Mouse (Mus musculus) bone marrow, adult 2 months (tissue): ENCODE measurements around the gene Med29.

Experiments used
- CTCF ChIP-seq: fragments of 200-500 bp; IDR thresholded peaks from 2 replicates; pipeline ENCODE4 v1.5.1; 2011; ENCODE audit warnings: low read length, control low read depth; ENCODE audit not compliant: control insufficient read depth, insufficient read depth
- POLR2A ChIP-seq: fragments of 200-500 bp; IDR thresholded peaks from 2 replicates; pipeline ENCODE4 v1.6.1; 2011; ENCODE audit warnings: low read depth, mild to moderate bottlenecking, control low read depth, low read length, borderline replicate concordance; ENCODE audit not compliant: control insufficient read depth

DNA sequence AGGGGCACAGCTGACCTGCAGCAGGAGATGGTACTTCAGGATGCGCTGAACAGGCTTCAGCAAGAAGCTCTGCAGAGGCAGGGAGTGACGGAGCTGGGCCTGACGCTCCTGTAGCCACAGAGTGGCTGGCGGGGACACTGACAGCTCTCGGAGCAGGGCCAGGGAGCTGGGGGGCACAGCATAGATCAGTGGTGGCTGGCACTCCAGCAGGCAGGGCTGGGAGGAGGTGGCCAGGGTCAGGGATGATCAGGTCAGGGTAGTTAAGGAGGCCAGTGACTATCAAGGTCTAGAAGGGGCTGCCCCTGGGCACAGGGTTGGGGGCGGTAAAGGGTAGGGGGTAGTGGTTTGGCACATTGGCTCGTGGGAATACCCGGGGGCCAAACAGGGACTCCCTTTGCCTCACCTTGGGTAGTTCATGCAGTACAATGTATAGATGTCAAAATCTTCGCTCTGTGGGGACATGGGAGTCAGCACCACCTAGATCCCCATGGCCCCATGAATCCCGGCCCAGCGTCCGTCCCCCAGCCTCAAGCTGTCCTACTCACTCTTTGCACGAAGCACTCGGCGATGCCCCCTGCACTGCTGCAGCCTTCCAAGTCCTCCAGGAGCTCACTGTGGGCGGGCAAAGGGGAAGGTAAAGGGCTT, 24.1 kb downstream of the Med29 start:
- TF ChIP-seq CTCF (no peak), POLR2A (no peak; the same call in 1 of the 2 replicates)
